Mouse (Mus musculus) neural tube, embryonic 11.5 days (tissue): Measurements from ENCODE around the gene Gm8229. TPM values are rescaled to one million over a fixed set of nuclear protein-coding genes. Genes with fewer than 3 reads are reported as not detected.
"Not testable (repeated sequence)": the region's sequence is repeated elsewhere in the genome, so short reads cannot be mapped to it uniquely, and the experiment has no call there.

ENCODE experiments used
- ATAC-seq: fragments of 200-750 bp; cut with Nextera tagmentation; 2 replicates; pipeline ENCODE4 v1.8.0; 2017; ENCODE audit warnings: moderate number of reproducible peaks, mild to moderate bottlenecking, moderate TSS enrichment, moderate library complexity; ENCODE audit not compliant: insufficient read depth, low FRiP score, low TSS enrichment
- DNase-seq: peaks from one replicate; pipeline ENCODE4 v3.0.0-alpha.2; 2015; ENCODE audit warnings: low spot score
- H3K27ac ChIP-seq: fragments of 300-500 bp; sonication (generic); 2 replicates; pipeline ENCODE4 v1.5.1; 2014; ENCODE audit warnings: low read depth, mild to moderate bottlenecking, low read length
- H3K27me3 ChIP-seq: fragments of 300-500 bp; sonication (generic); 2 replicates; pipeline ENCODE4 v1.6.1; 2014; ENCODE audit warnings: mild to moderate bottlenecking, low read length, mixed read lengths; ENCODE audit not compliant: control insufficient read depth, insufficient read depth
- H3K36me3 ChIP-seq: fragments of 300-500 bp; sonication (generic); 2 replicates; pipeline ENCODE4 v1.6.1; 2014; ENCODE audit warnings: mild to moderate bottlenecking, low read length, moderate library complexity, mixed read lengths; ENCODE audit not compliant: control insufficient read depth, insufficient read depth
- H3K4me1 ChIP-seq: fragments of 300-500 bp; sonication (generic); 2 replicates; pipeline ENCODE4 v1.6.1; 2014; ENCODE audit warnings: low read length, mixed read lengths; ENCODE audit not compliant: control insufficient read depth, insufficient read depth
- H3K4me2 ChIP-seq: fragments of 300-500 bp; sonication (generic); 2 replicates; pipeline ENCODE4 v1.6.1; 2014; ENCODE audit warnings: low read depth, mild to moderate bottlenecking, moderate library complexity
- H3K4me3 ChIP-seq: fragments of 300-500 bp; sonication (generic); 2 replicates; pipeline ENCODE4 v1.5.1; 2014; ENCODE audit warnings: low read depth, low read length
- H3K9ac ChIP-seq: fragments of 300-500 bp; sonication (generic); 2 replicates; pipeline ENCODE4 v1.6.1; 2014; ENCODE audit warnings: mild to moderate bottlenecking, low read length
- H3K9me3 ChIP-seq: fragments of 300-500 bp; sonication (generic); 2 replicates; pipeline ENCODE4 v1.6.1; 2016; ENCODE audit warnings: low read length; ENCODE audit not compliant: control insufficient read depth
- WGBS: fragments of 180-500 bp; shearing (Covaris S2); extraction: QIAGEN DNeasy Blood & Tissue Kit; methylation state at CpG from one replicate; pipeline ENCODE4 v1.1.7; 2014; 5-methylcytosine and 5-hydroxymethylcytosine counted together
- polyA plus RNA-seq: library from polyadenylated mRNA; unstranded; fragments of >200 nt; fragmentation: Nextera tagmentation; extraction: Ambion mirVana; gene quantifications from 2 replicates; pipeline ENCODE4 v1.2.1, GENCODE M21; 2014

The Gm8229 gene
- not detected in 2 replicates for polyA plus RNA-seq

GRCm38 (mm10) chr14:44365057-44365456 lies at the start of gene Gm8229:
Gm8229 (plus strand) TSS chr14:44365357.
- WGBS = 89% methylated on average over 4 of the region's 4 CpGs
- not testable (repeated sequence) for H3K4me1 ChIP-seq, H3K4me3 ChIP-seq, ATAC-seq, H3K4me2 ChIP-seq, H3K36me3 ChIP-seq, H3K9me3 ChIP-seq, H3K9ac ChIP-seq, DNase-seq, H3K27me3 ChIP-seq, H3K27ac ChIP-seq

DNA sequence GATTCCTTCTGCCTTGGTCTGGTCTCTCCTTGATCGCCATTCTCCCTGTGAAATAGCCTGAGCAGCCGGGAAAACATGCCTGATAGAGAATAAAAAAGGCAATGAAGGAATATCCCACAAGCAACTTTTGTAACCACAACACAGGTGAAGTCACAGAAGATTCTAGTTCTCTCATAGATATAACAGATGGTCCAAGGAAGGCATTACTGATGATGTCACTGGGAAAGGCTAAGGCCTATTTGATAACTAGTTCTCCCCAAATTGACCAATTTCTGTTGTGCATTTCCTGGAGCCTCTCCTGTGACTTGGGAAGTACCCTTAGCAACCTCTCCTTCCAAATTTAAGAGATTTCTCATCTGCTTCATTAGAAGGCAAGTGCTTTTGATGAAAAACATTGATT lies 26.7 kb upstream of the Gm8229 start, which contains the start of gene Gm5930:
TSS of gene Gm5930 (minus strand) at position 101 of the 400 bp plus-strand sequence.
- not testable (repeated sequence) for H3K4me1 ChIP-seq, H3K27me3 ChIP-seq, H3K4me3 ChIP-seq, H3K9ac ChIP-seq, DNase-seq, H3K4me2 ChIP-seq, H3K9me3 ChIP-seq, H3K27ac ChIP-seq, ATAC-seq, H3K36me3 ChIP-seq
- WGBS = no CpG with 5 or more reads among the region's 2 CpGs

GRCm38 (mm10) chr14:44361416-44361815 lies 3.7 kb upstream of the Gm8229 start:
- H3K9me3 ChIP-seq, H3K27ac ChIP-seq, H3K27me3 ChIP-seq, H3K4me3 ChIP-seq, H3K4me2 ChIP-seq, H3K9ac ChIP-seq, H3K36me3 ChIP-seq, DNase-seq, H3K4me1 ChIP-seq, ATAC-seq: not testable (repeated sequence)
- WGBS = 31% methylated on average over 2 of the region's 2 CpGs

DNA sequence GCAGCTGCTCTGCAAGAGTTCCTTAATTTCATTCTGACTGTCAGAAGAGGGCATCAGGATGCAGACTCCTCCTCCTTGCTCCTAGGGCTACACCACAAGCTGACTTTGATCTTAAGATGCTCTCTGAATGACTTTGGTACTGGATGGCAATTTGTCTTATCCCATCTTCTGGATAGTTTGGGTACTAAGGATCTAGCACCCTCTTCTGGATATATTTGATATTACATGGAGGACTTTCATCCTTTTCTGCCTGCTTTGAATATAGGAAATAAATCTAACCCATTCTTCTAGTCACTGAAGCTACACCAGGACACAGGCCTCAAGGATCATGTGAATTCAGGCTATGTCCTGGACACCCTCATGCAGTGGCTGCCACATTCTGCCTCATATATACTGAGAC lies 2.9 kb upstream of the Gm8229 start:
- H3K4me1 ChIP-seq, H3K36me3 ChIP-seq, H3K9ac ChIP-seq, H3K9me3 ChIP-seq, H3K27me3 ChIP-seq, ATAC-seq, H3K4me2 ChIP-seq, H3K4me3 ChIP-seq, H3K27ac ChIP-seq: not testable (repeated sequence)
- peak; percentile 8 for DNase-seq

DNA sequence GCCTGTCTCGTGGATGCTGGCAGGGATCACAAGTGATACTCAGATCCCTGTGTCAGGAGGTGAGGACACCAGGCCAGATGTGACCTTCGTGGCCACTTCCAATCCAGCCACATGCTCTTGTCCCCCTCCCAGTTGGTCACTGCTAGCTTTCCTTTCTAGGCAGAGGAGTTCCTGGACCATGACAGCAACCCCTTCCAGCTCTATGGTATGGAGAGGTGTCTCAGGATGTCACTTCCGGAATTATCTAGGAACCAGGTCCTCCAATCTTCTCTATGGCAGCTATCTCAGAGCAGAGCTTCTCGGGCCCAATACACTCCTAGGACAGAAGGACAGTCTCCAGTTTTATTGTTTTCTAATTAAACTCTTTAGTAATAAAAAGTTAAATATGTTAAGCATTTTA lies 19.1 kb downstream of the Gm8229 start:
- not testable (repeated sequence) for H3K4me2 ChIP-seq, DNase-seq, H3K27ac ChIP-seq, H3K9ac ChIP-seq, H3K27me3 ChIP-seq, H3K4me1 ChIP-seq, H3K4me3 ChIP-seq, H3K9me3 ChIP-seq, ATAC-seq, H3K36me3 ChIP-seq
- 82% methylated on average over 3 of the region's 4 CpGs for WGBS

DNA sequence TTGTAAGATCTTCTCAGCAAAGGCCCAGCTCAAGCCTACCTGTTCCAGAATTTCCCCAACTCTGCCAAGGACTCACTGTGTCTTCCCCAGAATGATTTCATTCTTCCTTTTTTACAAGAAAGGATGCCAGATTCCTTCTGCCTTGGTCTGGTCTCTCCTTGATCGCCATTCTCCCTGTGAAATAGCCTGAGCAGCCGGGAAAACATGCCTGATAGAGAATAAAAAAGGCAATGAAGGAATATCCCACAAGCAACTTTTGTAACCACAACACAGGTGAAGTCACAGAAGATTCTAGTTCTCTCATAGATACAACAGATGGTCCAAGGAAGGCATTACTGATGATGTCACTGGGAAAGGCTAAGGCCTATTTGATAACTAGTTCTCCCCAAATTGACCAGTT lies 45.4 kb downstream of the Gm8229 start, which contains the start of gene Gm3371:
TSS of gene Gm3371 (minus strand) at position 101 of the 400 bp plus-strand sequence.
- DNase-seq, ATAC-seq, H3K27me3 ChIP-seq, H3K36me3 ChIP-seq, H3K9ac ChIP-seq, H3K4me2 ChIP-seq, H3K4me1 ChIP-seq, H3K4me3 ChIP-seq, H3K27ac ChIP-seq, H3K9me3 ChIP-seq: not testable (repeated sequence)
- WGBS = no CpG with 5 or more reads among the region's 2 CpGs

Other genes starting within 250 kb of the Gm8229 start
- not detected in 2 replicates for gene Gm3327, start 241.5 kb upstream of the Gm8229 start, polyA plus RNA-seq
- not detected in 2 replicates for gene Gm8212, start 167.7 kb upstream of the Gm8229 start, polyA plus RNA-seq
- not detected in 2 replicates for gene 4930503E14Rik, start 152.1 kb upstream of the Gm8229 start, polyA plus RNA-seq
- not detected in 2 replicates for gene Gm8220, start 79.8 kb upstream of the Gm8229 start, polyA plus RNA-seq
- not detected in 2 replicates for gene Gm5930, start 26.8 kb upstream of the Gm8229 start, polyA plus RNA-seq
- gene Gm3371, start 45.3 kb downstream of the Gm8229 start, polyA plus RNA-seq = not detected in 2 replicates
- not detected in 2 replicates for gene Gm8232, start 68.3 kb downstream of the Gm8229 start, polyA plus RNA-seq
- 0.28 TPM in 1 of 2 replicates, not detected in the other for gene BC061237, start 127.1 kb downstream of the Gm8229 start, polyA plus RNA-seq
- not detected in 2 replicates for gene Gm17093, start 152.9 kb downstream of the Gm8229 start, polyA plus RNA-seq
- gene Gm8247, start 217.8 kb downstream of the Gm8229 start, polyA plus RNA-seq = not detected in 2 replicates